ENCODE assay signal across 10 mouse cellular contexts in the genomic region with DNA sequence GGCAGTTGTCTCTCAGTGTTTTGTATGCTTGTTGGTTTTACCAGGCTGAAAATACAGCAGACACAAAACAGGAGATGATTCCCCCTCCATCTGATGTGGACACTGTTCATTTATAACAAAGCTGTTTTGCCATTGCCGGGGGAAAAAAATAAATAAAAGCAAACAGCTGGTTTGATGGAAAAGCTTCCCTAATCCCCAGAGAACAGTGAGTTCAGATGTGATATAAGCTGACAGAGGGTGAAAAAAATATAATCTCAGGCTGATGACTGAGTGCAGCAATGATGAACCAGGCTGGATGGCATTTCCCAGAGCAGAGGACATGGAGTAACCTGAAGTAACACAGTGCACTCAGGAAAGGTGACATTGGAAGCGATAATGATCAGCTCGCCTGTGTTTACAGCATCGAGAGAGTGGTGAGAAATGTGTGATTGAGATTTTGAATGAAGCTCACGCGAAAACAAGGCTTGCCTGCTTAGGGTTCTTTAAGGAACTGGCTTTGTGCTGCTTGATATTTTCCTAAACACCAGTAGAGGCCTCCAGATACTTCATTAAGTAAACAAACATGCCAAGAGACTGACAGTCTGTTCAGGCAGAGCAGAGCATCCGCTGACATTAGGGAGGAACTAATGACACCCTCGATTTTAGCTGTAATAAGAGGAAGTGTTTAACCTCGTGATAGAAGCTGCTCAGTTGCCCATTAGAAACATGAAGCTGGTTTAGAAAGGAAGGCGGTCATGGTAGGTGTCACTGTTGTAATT.
DNase-seq lines count a peak whose midpoint lies in the region; ATAC-seq and TF ChIP-seq lines count a peak whose summit lies in the region.
"Had no signal": no experiment of that assay in that cellular context is flagged by ENCODE, and none has a peak within 500 bp of the region (broad histone marks: within the 10 kb centered on the region; RNA-seq: fewer than 3 reads in every experiment).

No protein-coding gene starts in this region.

- H3K4me3 ChIP-seq in liver, adult 2 months (ENCODE audit: insufficient read depth, low read depth, low read length), result no peak overlapping the region
- H3K4me3 ChIP-seq in hindbrain, postnatal 0 days (ENCODE audit: low read length), result no peak overlapping the region
- H3K4me3 ChIP-seq: embryonic facial prominence, embryonic 12.5 days; limb, embryonic 15.5 days had no signal

- ATAC-seq in hindbrain, postnatal 0 days, result 0 out of 2 replicates have a peak, but pooled peaks have one; percentile 63
- peak; percentile 74; the same call in 1 of the 2 replicates for ATAC-seq in neutrophil, adult 5-6 weeks (ENCODE audit: extremely low read depth, insufficient number of reproducible peaks, low FRiP score, poor library complexity, severe bottlenecking)

- no peaks in the 10 kb centered on the region for H3K36me3 ChIP-seq in liver, adult 2 months (ENCODE audit: control insufficient read depth, insufficient read depth, low read length)
- no peaks in the 10 kb centered on the region for H3K36me3 ChIP-seq in hindbrain, postnatal 0 days (ENCODE audit: insufficient read depth, low read length)
- H3K36me3 ChIP-seq: embryonic facial prominence, embryonic 12.5 days; limb, embryonic 15.5 days had no signal

- no peak for TF ChIP-seq POLR2A in liver, adult 2 months (IDR thresholded peaks at IDR 0.05; ENCODE audit: extremely low read depth, insufficient read depth, low read length)

- no peaks in the 10 kb centered on the region for H3K9me3 ChIP-seq in hindbrain, postnatal 0 days (ENCODE audit: low read length)
- H3K9me3 ChIP-seq: embryonic facial prominence, embryonic 12.5 days; limb, embryonic 15.5 days had no signal

- TF ChIP-seq CTCF in liver, adult 2 months (IDR thresholded peaks at IDR 0.05; ENCODE audit: low read depth, low read length), result no peak
- TF ChIP-seq CTCF in hindbrain, postnatal 0 days (IDR thresholded peaks at IDR 0.05; ENCODE audit: low read depth), result peak; percentile 60

- H3K4me2 ChIP-seq in hindbrain, postnatal 0 days (ENCODE audit: low read depth, low read length), result no peak overlapping the region
- H3K4me2 ChIP-seq: embryonic facial prominence, embryonic 12.5 days; limb, embryonic 15.5 days had no signal

- peak; percentile 10 to 34 for DNase-seq in cerebellum, postnatal 10 days
- no peak for DNase-seq in cerebellum, adult 9-11 months
- peak; percentile 53 for DNase-seq in liver, adult 2 months (ENCODE audit: extremely low read depth, low read depth, low spot score)
- no peak for DNase-seq in liver
- DNase-seq in hindbrain, postnatal 0 days (ENCODE audit: low spot score), result peak; percentile 74
- DNase-seq in layer of hippocampus, adult 9-10 months (ENCODE audit: low spot score), result no peak
- no peak for DNase-seq in urinary bladder, postnatal 4 days (ENCODE audit: low spot score in 2 of 2)

- H3K9ac ChIP-seq in liver, adult 2 months (ENCODE audit: low read depth, low read length), result 0 out of 2 replicates have a peak overlapping the region, but pooled peaks have one; percentile 47
- no peak overlapping the region for H3K9ac ChIP-seq in hindbrain, postnatal 0 days (replicated peaks; ENCODE audit: low read length)
- H3K9ac ChIP-seq: embryonic facial prominence, embryonic 12.5 days; limb, embryonic 15.5 days had no signal

- WGBS in liver, adult 2 months, result 59% methylated on average over 10 of the region's 10 CpGs
- WGBS in hindbrain, postnatal 0 days, result 46% methylated on average over 10 of the region's 10 CpGs

- peaks cover 2% of the 10 kb centered on the region; the same call in 1 of the 2 replicates for H3K4me1 ChIP-seq in liver, adult 2 months (ENCODE audit: control insufficient read depth, insufficient read depth, low read length)
- peaks cover 4% of the 10 kb centered on the region; the same call in 1 of the 2 replicates for H3K4me1 ChIP-seq in hindbrain, postnatal 0 days (ENCODE audit: insufficient read depth, low read length)
- H3K4me1 ChIP-seq: limb, embryonic 15.5 days had no signal

- H3K27me3 ChIP-seq in liver, adult 2 months (ENCODE audit: control insufficient read depth, insufficient read depth, low read length), result no peaks in the 10 kb centered on the region
- no peaks in the 10 kb centered on the region for H3K27me3 ChIP-seq in hindbrain, postnatal 0 days (ENCODE audit: insufficient read depth, low read length)
- H3K27me3 ChIP-seq: embryonic facial prominence, embryonic 12.5 days; limb, embryonic 15.5 days had no signal

- no peaks in the 10 kb centered on the region for H3K79me2 ChIP-seq in liver, adult 2 months (ENCODE audit: control insufficient read depth, insufficient read depth, low read length)

- no peak overlapping the region for H3K27ac ChIP-seq in liver, adult 2 months (replicated peaks; ENCODE audit: insufficient read depth, low read depth, low read length)
- H3K27ac ChIP-seq in hindbrain, postnatal 0 days, result no peak overlapping the region; the same call in 1 of the 2 replicates
- H3K27ac ChIP-seq: embryonic facial prominence, embryonic 12.5 days; limb, embryonic 15.5 days had no signal

Comparison
In these comparisons a context has a peak if more than half of its experiments do, and no peak if none do; other contexts are left out.
1. DNase-seq: peak in cerebellum, postnatal 10 days (2 of 2), liver, adult 2 months (single experiment) and hindbrain, postnatal 0 days (single experiment); none in cerebellum, adult 9-11 months (single experiment), liver (single experiment), layer of hippocampus, adult 9-10 months (single experiment) and urinary bladder, postnatal 4 days (0 of 2).